Mouse (Mus musculus) adrenal gland, adult 8-10 months (tissue): ENCODE measurements at regions not wholly inside any gene's neighbourhood (a gene's known extent, or its start where the extent isn't known, plus 50 kb on each side); places are given as distances from the start of the nearest gene placed in this dataset.
A peak's percentile ranks its signal among the peaks of the same experiment; 100 is the strongest.
"Not testable (repeated sequence)": the region's sequence is repeated elsewhere in the genome, so short reads cannot be mapped to it uniquely, and the experiment has no call there.

Source experiments
- DNase-seq: peaks from one replicate; pipeline ENCODE4 v3.0.0; 2022

DNA sequence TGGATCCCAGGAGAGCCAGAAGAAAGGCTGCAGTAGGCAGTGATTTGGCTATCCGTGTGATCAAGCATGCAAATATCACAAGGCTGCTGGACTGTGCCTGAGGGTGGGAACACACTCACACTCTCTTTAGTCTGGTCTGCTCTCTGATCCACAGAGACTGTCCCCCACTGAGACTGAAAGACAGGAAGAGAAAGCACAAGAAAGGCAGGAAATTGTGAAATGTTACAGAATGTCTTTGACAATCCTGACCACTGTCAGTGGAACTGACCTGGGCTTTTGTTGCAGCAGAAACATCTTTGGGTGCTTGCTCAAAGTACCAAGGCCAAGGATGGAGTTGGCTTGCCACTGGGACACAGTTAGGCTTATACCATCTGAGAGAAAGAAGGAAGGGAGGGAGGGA lies 52.3 kb upstream of the Gpd2 start:
- no peak for DNase-seq

DNA sequence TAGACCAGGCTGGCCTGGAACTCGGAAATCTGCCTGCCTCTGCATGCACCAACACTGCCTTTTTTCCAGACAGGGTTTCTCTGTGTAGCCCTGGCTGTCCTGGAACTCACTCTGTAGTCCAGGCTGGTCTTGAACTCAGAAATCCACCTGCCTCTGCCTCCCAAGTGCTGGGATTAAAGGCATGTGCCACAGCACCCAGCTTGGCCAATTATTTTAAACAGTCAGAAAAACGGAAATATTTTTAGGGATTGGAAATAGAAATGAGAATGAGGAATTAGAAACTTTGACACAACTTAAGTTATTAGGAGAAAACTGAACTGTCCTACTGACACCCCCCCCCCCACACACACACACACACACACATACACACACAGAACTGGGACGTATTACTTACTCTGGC lies 54.3 kb upstream of the Gpd2 start:
- DNase-seq = not testable (repeated sequence)

DNA sequence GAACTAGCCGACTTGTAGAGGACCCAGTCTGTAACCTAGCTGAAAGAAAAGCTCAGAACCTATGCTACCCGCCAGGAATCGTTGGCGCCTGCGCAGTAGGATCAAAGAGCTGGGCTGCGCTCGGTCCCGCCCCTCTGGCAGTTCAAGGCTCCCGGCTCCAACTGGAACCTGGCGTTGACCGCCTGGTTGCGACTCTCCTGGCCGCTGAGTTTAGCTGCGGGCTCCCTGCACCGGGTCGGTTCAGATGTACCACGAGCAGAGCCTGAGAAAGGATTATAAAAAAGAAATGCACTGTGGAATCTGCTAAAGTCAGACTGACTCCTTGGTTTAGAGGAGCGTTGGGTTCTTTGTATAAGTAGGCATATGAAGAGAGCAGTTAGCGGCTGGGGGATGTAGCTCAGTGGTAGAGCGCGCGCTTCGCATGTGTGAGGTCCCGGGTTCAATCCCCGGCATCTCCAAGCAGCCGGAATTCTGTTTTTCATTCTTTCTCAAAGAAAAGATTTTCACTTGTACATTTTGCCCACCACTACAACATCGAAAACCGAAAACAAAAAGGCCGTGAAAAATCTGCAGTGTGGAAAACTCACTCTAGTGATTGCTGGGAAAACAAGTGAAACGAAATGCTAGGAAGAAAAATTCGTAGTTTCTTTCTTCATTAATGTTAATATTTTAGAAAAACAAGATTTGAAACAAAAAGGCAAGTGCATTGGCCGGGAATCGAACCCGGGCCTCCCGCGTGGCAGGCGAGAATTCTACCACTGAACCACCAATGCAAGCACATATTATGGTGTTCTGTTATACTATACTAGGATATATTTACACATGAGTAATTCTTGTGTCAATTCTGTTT lies 55.5 kb upstream of the Gpd2 start:
- DNase-seq = peak; percentile 94

DNA sequence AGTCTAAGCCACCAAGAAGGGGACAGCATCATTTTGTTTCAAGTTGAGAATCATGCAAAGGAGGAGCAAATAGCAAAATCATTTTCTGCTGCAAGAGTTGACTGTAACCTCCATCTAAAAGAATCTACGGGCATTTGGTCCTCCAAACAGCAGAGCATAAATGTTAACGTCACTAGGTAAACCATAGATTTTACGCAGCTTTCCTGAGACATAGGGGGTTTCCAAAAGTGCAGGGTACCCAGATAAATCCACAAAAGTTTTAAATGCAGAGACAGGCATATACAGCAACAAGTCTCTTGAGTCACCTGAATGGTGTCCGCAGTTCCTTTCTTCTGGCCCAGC lies 56.1 kb upstream of the Gpd2 start:
- no peak for DNase-seq

DNA sequence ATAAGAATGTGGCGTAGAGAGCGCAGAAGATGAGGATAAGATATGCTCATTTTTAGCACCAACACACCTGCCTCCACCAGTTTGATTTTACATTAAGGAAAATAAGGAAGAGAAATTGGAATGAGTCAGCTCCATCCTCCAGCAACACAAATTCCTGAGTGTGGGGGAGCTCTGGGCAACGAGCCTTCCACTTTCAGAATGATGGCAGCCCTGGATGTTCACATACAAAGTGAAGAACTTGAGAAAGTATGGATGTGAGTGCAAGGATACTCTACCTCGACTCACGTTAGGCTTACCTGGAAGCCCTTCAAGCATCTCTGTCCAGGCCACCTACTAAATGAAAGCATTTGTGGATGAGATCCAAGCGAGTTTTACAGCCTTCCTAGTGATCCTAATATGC lies 54.3 kb upstream of the Nr4a2 start:
- no peak for DNase-seq

DNA sequence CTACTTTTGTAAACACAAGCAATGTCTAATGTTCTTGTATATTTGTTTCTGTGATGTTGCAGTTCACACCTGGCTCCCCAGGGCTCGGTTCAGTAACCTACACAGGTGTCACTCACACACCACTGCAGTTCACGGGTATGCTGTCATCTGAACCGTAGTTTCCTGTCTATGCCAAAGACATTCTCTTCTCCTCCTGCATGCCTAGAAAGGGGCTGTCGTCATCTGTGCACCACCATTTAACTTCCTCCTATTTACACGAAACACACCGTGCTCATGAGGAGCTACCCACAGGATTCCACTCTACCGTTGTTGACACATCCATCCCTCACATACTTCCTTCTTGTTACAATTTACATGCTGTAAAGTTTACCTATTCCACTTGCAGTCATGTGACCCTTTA lies 52.7 kb upstream of the Nr4a2 start:
- no peak for DNase-seq

DNA sequence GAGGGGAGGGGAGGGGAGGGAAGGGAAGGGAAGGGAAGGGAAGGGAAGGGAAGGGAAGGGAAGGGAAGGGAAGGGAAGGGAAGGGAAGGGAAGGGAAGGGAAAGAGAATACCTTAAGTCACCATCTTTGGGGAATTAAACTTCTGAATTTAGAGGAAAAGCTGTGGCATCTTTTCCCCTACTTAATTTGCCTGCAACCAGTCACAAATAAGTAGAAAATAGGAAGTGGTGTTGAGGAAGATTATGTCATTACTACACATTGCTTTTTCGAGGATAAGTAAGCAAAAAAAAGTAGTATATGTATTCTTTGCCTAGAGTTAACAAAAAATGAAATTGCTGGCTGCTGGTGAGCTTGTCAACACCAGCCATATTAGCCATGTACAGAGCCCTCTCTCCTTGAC lies 51.4 kb upstream of the Nr4a2 start:
- no peak for DNase-seq
